Mouse (Mus musculus): ENCODE measurements around the gene Rsbn1l. TPM values are rescaled to one million over a fixed set of nuclear protein-coding genes. Genes with fewer than 3 reads are reported as not detected.

The Rsbn1l gene
- total RNA-seq, 2 experiments from 2014 or later = 21.0 to 21.1 TPM

Other genes with a start within 250 kb of the Rsbn1l start
- 10 to 100 TPM; 61.0 to 66.1 TPM for gene Phtf2, start 74.3 kb downstream of the Rsbn1l start, total RNA-seq (2021)
- gene Tmem60, start 74.2 kb downstream of the Rsbn1l start, total RNA-seq (2021) = 10 to 100 TPM; 22.0 to 22.4 TPM
- gene Ptpn12, start 99.5 kb upstream of the Rsbn1l start, total RNA-seq (2021) = 10 to 100 TPM; 50.0 to 53.0 TPM
- gene Gsap, start 229.9 kb upstream of the Rsbn1l start, total RNA-seq (2021) = 1 to 10 TPM; 4.1 to 5.7 TPM

Measured in heart, postnatal 4 days (tissue).